Comparison of ENCODE assay signal across 15 mouse cellular contexts in genomic region chr13:107902800-107903149, GRCm38 (mm10).
A peak's percentile ranks its signal among the peaks of the same experiment; 100 is the strongest.
DNase-seq lines count a peak whose midpoint lies in the region; ATAC-seq and TF ChIP-seq lines count a peak whose summit lies in the region.
"Had no signal": no experiment of that assay in that cellular context is flagged by ENCODE, and none has a peak within 500 bp of the region (broad histone marks: within the 10 kb centered on the region; RNA-seq: fewer than 3 reads in every experiment).

No protein-coding gene starts in this region.

- WGBS in kidney, embryonic 14.5 days: 73% methylated on average over 5 of the region's 5 CpGs
- 74% methylated on average over 5 of the region's 5 CpGs for WGBS in hindbrain, embryonic 16.5 days
- WGBS in small intestine, adult 2 months: 81% methylated on average over 5 of the region's 5 CpGs

- peaks cover 2% of the 10 kb centered on the region; the same call in 1 of the 2 replicates for H3K9me3 ChIP-seq in kidney, embryonic 14.5 days (ENCODE audit: control insufficient read depth, low read length)
- no peaks in the 10 kb centered on the region for H3K9me3 ChIP-seq in hindbrain, embryonic 16.5 days (ENCODE audit: control insufficient read depth, low read length)

- no peak for DNase-seq in kidney, adult 8-10 months
- DNase-seq in thymus, postnatal 0 days (ENCODE audit: low spot score): peak; percentile 8
- no peak for DNase-seq in thymus, postnatal 25 days
- DNase-seq in spleen, postnatal 10 days (ENCODE audit: low spot score in 2 of 2): no peak
- no peak for DNase-seq in spleen, adult 18-20 months
- DNase-seq: adrenal gland, adult 8-10 months; gastrocnemius, adult 2 months; heart, postnatal 36 days had no signal

- TF ChIP-seq POLR2A in small intestine, adult 2 months (IDR thresholded peaks at IDR 0.05; ENCODE audit: low read depth, low read length): no peak

- no peaks in the 10 kb centered on the region for H3K27me3 ChIP-seq in kidney, embryonic 14.5 days (ENCODE audit: control insufficient read depth, insufficient read depth, low read length)
- H3K27me3 ChIP-seq in hindbrain, embryonic 16.5 days (replicated peaks; ENCODE audit: control insufficient read depth, insufficient read depth, low read length): no peaks in the 10 kb centered on the region
- no peaks in the 10 kb centered on the region for H3K27me3 ChIP-seq in small intestine, adult 2 months (ENCODE audit: control insufficient read depth, insufficient read depth, low read length)
- H3K27me3 ChIP-seq: limb, embryonic 12.5 days; Patski had no signal

- H3K4me3 ChIP-seq in kidney, embryonic 14.5 days (ENCODE audit: low read length): no peak overlapping the region
- no peak overlapping the region for H3K4me3 ChIP-seq in hindbrain, embryonic 16.5 days (ENCODE audit: low read length)
- no peak overlapping the region for H3K4me3 ChIP-seq in small intestine, adult 2 months (ENCODE audit: low read depth, low read length)
- H3K4me3 ChIP-seq: erythroblast, embryonic 14.5 days; gastrocnemius, adult 2 months; limb, embryonic 12.5 days had no signal

- ATAC-seq in kidney, embryonic 14.5 days (ENCODE audit: low FRiP score, low TSS enrichment): no peak
- ATAC-seq in hindbrain, embryonic 16.5 days: peak; percentile 25; the same call in 1 of the 2 replicates
- ATAC-seq: Patski had no signal

- peak overlapping the region; percentile 55; the same call in 1 of the 2 replicates for H3K27ac ChIP-seq in kidney, embryonic 14.5 days (ENCODE audit: low read depth, low read length)
- H3K27ac ChIP-seq in hindbrain, embryonic 16.5 days (ENCODE audit: low read depth, low read length): no peak overlapping the region
- peak overlapping the region; percentile 64 for H3K27ac ChIP-seq in small intestine, adult 2 months (ENCODE audit: insufficient read depth, low read depth, low read length)
- H3K27ac ChIP-seq: gastrocnemius, adult 2 months; kidney, postnatal 0 days; limb, embryonic 12.5 days had no signal

- TF ChIP-seq CTCF in small intestine, adult 2 months (IDR thresholded peaks at IDR 0.05; ENCODE audit: extremely low read depth, insufficient read length, insufficient replicate concordance, low read depth, low read length): no peak

- no peaks in the 10 kb centered on the region for H3K36me3 ChIP-seq in kidney, embryonic 14.5 days (ENCODE audit: control insufficient read depth, insufficient read depth, low read length)
- no peaks in the 10 kb centered on the region for H3K36me3 ChIP-seq in hindbrain, embryonic 16.5 days (ENCODE audit: control insufficient read depth, insufficient read depth, low read length)
- no peaks in the 10 kb centered on the region for H3K36me3 ChIP-seq in small intestine, adult 2 months (ENCODE audit: control insufficient read depth, insufficient read depth, low read length)
- H3K36me3 ChIP-seq: limb, embryonic 12.5 days had no signal

- no peak overlapping the region for H3K9ac ChIP-seq in kidney, embryonic 14.5 days (ENCODE audit: low read depth, low read length)
- no peak overlapping the region for H3K9ac ChIP-seq in hindbrain, embryonic 16.5 days (ENCODE audit: low read depth, low read length)
- H3K9ac ChIP-seq: limb, embryonic 12.5 days had no signal

- no peak overlapping the region for H3K4me2 ChIP-seq in kidney, embryonic 14.5 days (replicated peaks; ENCODE audit: low read depth, low read length)
- H3K4me2 ChIP-seq in hindbrain, embryonic 16.5 days (ENCODE audit: low read length): no peak overlapping the region
- H3K4me2 ChIP-seq: limb, embryonic 12.5 days had no signal

- peaks cover 13% of the 10 kb centered on the region for H3K4me1 ChIP-seq in kidney, embryonic 14.5 days (ENCODE audit: control insufficient read depth, insufficient read depth, low read length)
- no peaks in the 10 kb centered on the region for H3K4me1 ChIP-seq in hindbrain, embryonic 16.5 days (ENCODE audit: control insufficient read depth, insufficient read depth, low read depth, low read length)
- no peaks in the 10 kb centered on the region for H3K4me1 ChIP-seq in small intestine, adult 2 months (ENCODE audit: control insufficient read depth, insufficient read depth, insufficient read length, low read length)
